Mouse (Mus musculus): ENCODE data around the gene Ifnar1.

Gene Ifnar1

GRCm38 (mm10) chr16:91541573-91542081, 56.6 kb downstream of the Ifnar1 start:
- no peak for DNase-seq (ENCODE audit: low spot score in 2 of 2)

- no peak for DNase-seq (ENCODE audit: low spot score in 2 of 2)
These were observed 58.6 kb downstream of the Ifnar1 start for GRCm38 (mm10) chr16:91543619-91544018.

- no peak for DNase-seq (ENCODE audit: low spot score in 2 of 2)
These were observed 60.7 kb downstream of the Ifnar1 start for GRCm38 (mm10) chr16:91545597-91546281.

GRCm38 (mm10) chr16:91546391-91546835, 61.4 kb downstream of the Ifnar1 start:
- DNase-seq (ENCODE audit: low spot score in 2 of 2) = no peak

GRCm38 (mm10) chr16:91546836-91547741, 62.1 kb downstream of the Ifnar1 start, which contains the start of gene Ifngr2:
TSS of gene Ifngr2 (plus strand) at chr16:91547072.
- DNase-seq (ENCODE audit: low spot score in 2 of 2) = peak; percentile 63 to 67

- DNase-seq (ENCODE audit: low spot score in 2 of 2) = no peak
These were observed 62.9 kb downstream of the Ifnar1 start for GRCm38 (mm10) chr16:91547974-91548373.

GRCm38 (mm10) chr16:91548586-91548985, 63.5 kb downstream of the Ifnar1 start:
- DNase-seq (ENCODE audit: low spot score in 2 of 2) = no peak

- no peak for DNase-seq (ENCODE audit: low spot score in 2 of 2)
These were observed 64.0 kb downstream of the Ifnar1 start for GRCm38 (mm10) chr16:91548996-91549395.

- DNase-seq (ENCODE audit: low spot score in 2 of 2) = no peak
These were observed 64.6 kb downstream of the Ifnar1 start for GRCm38 (mm10) chr16:91549616-91550015.

GRCm38 (mm10) chr16:91551081-91551524, 66.1 kb downstream of the Ifnar1 start:
- DNase-seq (ENCODE audit: low spot score in 2 of 2) = no peak

GRCm38 (mm10) chr16:91552072-91552471, 67.0 kb downstream of the Ifnar1 start:
- DNase-seq (ENCODE audit: low spot score in 2 of 2) = no peak

- DNase-seq (ENCODE audit: low spot score in 2 of 2) = no peak
These were observed 68.6 kb downstream of the Ifnar1 start for GRCm38 (mm10) chr16:91553625-91554024.

- no peak for DNase-seq (ENCODE audit: low spot score in 2 of 2)
These were observed 70.1 kb downstream of the Ifnar1 start for GRCm38 (mm10) chr16:91555017-91555605.

GRCm38 (mm10) chr16:91556659-91557058, 71.6 kb downstream of the Ifnar1 start:
- no peak for DNase-seq (ENCODE audit: low spot score in 2 of 2)

Measured in urinary bladder, postnatal 4 days (tissue).